Mouse (Mus musculus) mouse trophoblast stem cell (cell line): ENCODE results near the gene Tmem206.

Experiments used
- in situ Hi-C, 2 experiments: fragments of 300-500 bp; cut with MseI, MboI; formaldehyde crosslinking; loops; 2 replicates in 1 of 2; 3 replicates in 1 of 2; pipeline ENCODE4 v1.15.1; 2025

Tmem206 gene

GRCm38 (mm10) chr1:191307766-191308455 is 17.8 kb upstream of the Tmem206 start:
- in situ Hi-C loops, result no loop called here

- in situ Hi-C loops, result no loop called here
Measured at GRCm38 (mm10) chr1:191311296-191311898, 14.3 kb upstream of the Tmem206 start.

GRCm38 (mm10) chr1:191312513-191312941 is 13.2 kb upstream of the Tmem206 start:
- in situ Hi-C loops, result no loop called here

GRCm38 (mm10) chr1:191313158-191313557 is 12.6 kb upstream of the Tmem206 start:
- in situ Hi-C loops, result no loop called here

GRCm38 (mm10) chr1:191313926-191314325 is 11.8 kb upstream of the Tmem206 start:
- in situ Hi-C loops, result no loop called here

GRCm38 (mm10) chr1:191316818-191317217 is 8.9 kb upstream of the Tmem206 start:
- in situ Hi-C loops, result no loop called here

- in situ Hi-C loops, result no loop called here
Measured at GRCm38 (mm10) chr1:191317591-191318196, 8.0 kb upstream of the Tmem206 start, which contains the start of gene Nenf. TSS of gene Nenf (minus strand) at chr1:191318194.

- in situ Hi-C loops, result no loop called here
Measured at GRCm38 (mm10) chr1:191318686-191319085, 7.0 kb upstream of the Tmem206 start.

- in situ Hi-C loops, result no loop called here
Measured at GRCm38 (mm10) chr1:191323381-191323780, 2.3 kb upstream of the Tmem206 start.

GRCm38 (mm10) chr1:191324733-191325590 is 750 bp upstream of the Tmem206 start:
- in situ Hi-C loops, result no loop called here

GRCm38 (mm10) chr1:191326233-191326882 is 646 bp downstream of the Tmem206 start:
- in situ Hi-C loops, result no loop called here

- in situ Hi-C loops, result no loop called here
Measured at GRCm38 (mm10) chr1:191327258-191327657, 1.5 kb downstream of the Tmem206 start.

- in situ Hi-C loops, result no loop called here
Measured at GRCm38 (mm10) chr1:191328019-191328441, 2.3 kb downstream of the Tmem206 start.

- in situ Hi-C loops, result no loop called here
Measured at GRCm38 (mm10) chr1:191330356-191330755, 4.6 kb downstream of the Tmem206 start.

- in situ Hi-C loops, result no loop called here
Measured at GRCm38 (mm10) chr1:191334500-191334899, 8.8 kb downstream of the Tmem206 start.

GRCm38 (mm10) chr1:191339876-191340275 is 14.2 kb downstream of the Tmem206 start:
- in situ Hi-C loops, result no loop called here

- in situ Hi-C loops, result no loop called here
Measured at GRCm38 (mm10) chr1:191340530-191340929, 14.8 kb downstream of the Tmem206 start.

GRCm38 (mm10) chr1:191347602-191348001 is 21.9 kb downstream of the Tmem206 start:
- in situ Hi-C loops, result no loop called here

GRCm38 (mm10) chr1:191348592-191348991 is 22.9 kb downstream of the Tmem206 start:
- in situ Hi-C loops, result no loop called here

- in situ Hi-C loops, result no loop called here
Measured at GRCm38 (mm10) chr1:191348996-191349395, 23.3 kb downstream of the Tmem206 start.

- in situ Hi-C loops, result no loop called here
Measured at GRCm38 (mm10) chr1:191349486-191350037, 23.9 kb downstream of the Tmem206 start.
